Mouse (Mus musculus): ENCODE measurements at regions not wholly inside any gene's neighbourhood (a gene's known extent, or its start where the extent isn't known, plus 50 kb on each side); places are given as distances from the start of the nearest gene placed in this dataset.
"Not testable (repeated sequence)": the region's sequence is repeated elsewhere in the genome, so short reads cannot be mapped to it uniquely, and the experiment has no call there.

GRCm38 (mm10) chrX:17730233-17730632 lies 158.1 kb upstream of the Fundc1 start:
- DNase-seq (ENCODE audit: low spot score) (no peak), ATAC-seq (ENCODE audit: low FRiP score, low TSS enrichment) (no peak)
- H3K4me1 ChIP-seq (replicated peaks; ENCODE audit: control insufficient read depth, insufficient read depth): no peaks in the 10 kb centered on the region
- no peak for TF ChIP-seq EP300 (optimal IDR thresholded peaks at IDR 0.05)
- TF ChIP-seq CTCF (IDR thresholded peaks at IDR 0.05; ENCODE audit: low read depth): no peak
- H3K9me3 ChIP-seq (ENCODE audit: control insufficient read depth, low read length): no peaks in the 10 kb centered on the region
- H3K36me3 ChIP-seq (ENCODE audit: control insufficient read depth, insufficient read depth, low read length): no peaks in the 10 kb centered on the region
- whole genome bisulfite sequencing: 34% methylated on average over 4 of the region's 4 CpGs
- no peak overlapping the region for H3K4me3 ChIP-seq (ENCODE audit: low read depth, low read length)
- H3K9ac ChIP-seq (ENCODE audit: low read length): no peak overlapping the region
- no peak overlapping the region for H3K4me2 ChIP-seq (replicated peaks; ENCODE audit: low read depth)
- H3K27ac ChIP-seq (replicated peaks): no peak overlapping the region
- no peaks in the 10 kb centered on the region for H3K27me3 ChIP-seq (ENCODE audit: control insufficient read depth, insufficient read depth, low read length)

DNA sequence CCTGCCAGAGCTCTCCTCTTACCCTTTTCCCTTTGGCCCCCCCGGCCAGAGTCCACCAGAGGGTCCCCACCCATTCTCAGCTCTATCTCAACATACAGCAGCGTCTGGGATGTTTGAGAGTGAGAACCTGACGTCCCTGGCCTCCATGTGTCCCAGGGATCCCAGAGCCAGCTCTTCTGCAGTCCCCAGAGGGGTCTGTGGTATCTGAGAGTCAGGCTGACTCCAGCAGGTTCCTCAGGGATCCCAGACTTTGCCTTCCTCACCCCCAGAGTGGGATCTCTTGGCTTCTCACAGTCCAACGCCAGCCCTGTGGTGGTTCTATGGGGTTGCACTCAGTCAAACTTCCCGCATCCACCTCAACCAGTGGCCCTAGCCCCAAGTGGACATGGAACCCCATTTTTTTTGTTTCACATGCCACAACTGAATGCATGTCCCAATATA lies 153.7 kb upstream of the Fundc1 start:
- H3K9ac ChIP-seq (ENCODE audit: low read length): no peak overlapping the region
- H3K27ac ChIP-seq (replicated peaks): no peak overlapping the region
- DNase-seq (ENCODE audit: low spot score) (no peak), ATAC-seq (ENCODE audit: low FRiP score, low TSS enrichment) (no peak)
- no peaks in the 10 kb centered on the region for H3K4me1 ChIP-seq (replicated peaks; ENCODE audit: control insufficient read depth, insufficient read depth)
- 67% methylated on average over 5 of the region's 5 CpGs for WGBS
- H3K4me3 ChIP-seq (ENCODE audit: low read depth, low read length): no peak overlapping the region
- TF ChIP-seq CTCF (IDR thresholded peaks at IDR 0.05; ENCODE audit: low read depth) (no peak), EP300 (optimal IDR thresholded peaks at IDR 0.05) (no peak)
- no peaks in the 10 kb centered on the region for H3K27me3 ChIP-seq (ENCODE audit: control insufficient read depth, insufficient read depth, low read length)
- H3K36me3 ChIP-seq (ENCODE audit: control insufficient read depth, insufficient read depth, low read length): no peaks in the 10 kb centered on the region
- no peaks in the 10 kb centered on the region for H3K9me3 ChIP-seq (ENCODE audit: control insufficient read depth, low read length)
- no peak overlapping the region for H3K4me2 ChIP-seq (replicated peaks; ENCODE audit: low read depth)

DNA sequence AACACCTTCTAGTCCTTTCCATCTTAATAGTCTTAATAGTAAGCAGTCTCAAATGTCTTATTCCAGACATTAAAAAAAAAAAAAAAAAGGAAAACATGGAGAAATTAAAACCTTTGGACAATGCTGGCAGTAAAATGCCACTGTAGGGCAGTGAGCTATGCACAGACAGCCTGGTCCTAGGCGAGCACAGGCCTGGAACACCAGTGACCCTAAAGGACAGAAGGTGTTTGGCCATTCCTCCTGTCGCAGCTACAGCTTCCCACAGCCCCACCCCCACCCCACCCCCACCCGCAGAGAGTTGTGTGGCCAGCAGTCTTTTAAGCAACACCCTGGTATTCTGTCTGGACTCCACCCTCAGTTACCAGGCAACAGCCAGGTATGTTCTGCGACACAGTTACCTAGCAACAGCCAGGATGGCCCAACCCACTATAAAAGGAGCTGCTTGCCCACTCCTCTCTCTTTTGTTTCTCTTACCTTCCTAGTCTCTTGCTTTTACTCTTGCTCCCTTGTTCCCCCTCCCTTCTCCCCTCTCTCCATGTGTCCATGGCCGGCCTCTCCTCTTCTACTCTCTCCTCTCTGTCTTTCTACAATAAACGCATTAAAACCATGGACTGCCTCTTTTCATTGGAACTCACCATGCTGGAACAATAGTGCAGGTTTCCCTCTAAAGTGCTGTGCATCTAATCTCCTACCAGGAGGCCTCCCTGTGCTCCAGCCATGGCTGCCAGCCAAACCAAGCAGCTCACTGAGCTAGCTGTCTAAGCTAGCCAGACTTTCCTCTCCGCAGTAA lies 153.1 kb upstream of the Fundc1 start:
- Histone ChIP-seq H3K27ac (replicated peaks) (no peak overlapping the region), H3K9me3 (ENCODE audit: control insufficient read depth, low read length) (no peaks in the 10 kb centered on the region), H3K36me3 (ENCODE audit: control insufficient read depth, insufficient read depth, low read length) (no peaks in the 10 kb centered on the region), H3K9ac (ENCODE audit: low read length) (no peak overlapping the region), H3K4me2 (replicated peaks; ENCODE audit: low read depth) (no peak overlapping the region), H3K27me3 (ENCODE audit: control insufficient read depth, insufficient read depth, low read length) (no peaks in the 10 kb centered on the region), H3K4me3 (ENCODE audit: low read depth, low read length) (no peak overlapping the region), H3K4me1 (replicated peaks; ENCODE audit: control insufficient read depth, insufficient read depth) (no peaks in the 10 kb centered on the region)
- DNase-seq (ENCODE audit: low spot score): peak; percentile 19
- ATAC-seq (ENCODE audit: low FRiP score, low TSS enrichment): no peak
- WGBS: 38% methylated on average over 7 of the region's 7 CpGs
- no peak for TF ChIP-seq CTCF (IDR thresholded peaks at IDR 0.05; ENCODE audit: low read depth)
- no peak for TF ChIP-seq EP300 (optimal IDR thresholded peaks at IDR 0.05)

DNA sequence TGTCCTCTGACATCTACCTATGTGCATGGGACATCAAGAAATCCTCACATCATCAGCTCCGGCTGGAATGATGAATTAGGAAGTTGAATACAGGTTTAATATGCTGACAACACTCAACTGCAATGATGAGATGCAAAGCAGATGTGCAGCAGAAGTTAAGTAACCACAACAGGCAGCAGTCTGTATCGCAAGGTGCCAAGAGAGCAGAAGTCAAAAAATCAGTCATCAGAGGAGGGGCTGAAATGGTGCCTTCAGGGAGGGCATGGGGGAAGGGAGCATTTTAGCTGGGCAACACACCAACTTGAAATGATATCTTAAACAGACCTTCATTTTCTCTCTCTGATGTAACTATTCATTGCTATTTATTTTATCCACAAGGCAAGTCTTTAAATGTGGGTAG lies 152.3 kb upstream of the Fundc1 start:
- TF ChIP-seq EP300 (optimal IDR thresholded peaks at IDR 0.05) (no peak), CTCF (IDR thresholded peaks at IDR 0.05; ENCODE audit: low read depth) (no peak)
- WGBS: 75% methylated on average over 2 of the region's 2 CpGs
- Histone ChIP-seq H3K4me1 (replicated peaks; ENCODE audit: control insufficient read depth, insufficient read depth) (no peaks in the 10 kb centered on the region), H3K4me3 (ENCODE audit: low read depth, low read length) (no peak overlapping the region), H3K9me3 (ENCODE audit: control insufficient read depth, low read length) (no peaks in the 10 kb centered on the region), H3K27ac (replicated peaks) (no peak overlapping the region), H3K27me3 (ENCODE audit: control insufficient read depth, insufficient read depth, low read length) (no peaks in the 10 kb centered on the region), H3K4me2 (replicated peaks; ENCODE audit: low read depth) (no peak overlapping the region), H3K9ac (ENCODE audit: low read length) (no peak overlapping the region), H3K36me3 (ENCODE audit: control insufficient read depth, insufficient read depth, low read length) (no peaks in the 10 kb centered on the region)
- no peak for ATAC-seq (ENCODE audit: low FRiP score, low TSS enrichment)
- DNase-seq (ENCODE audit: low spot score): no peak

DNA sequence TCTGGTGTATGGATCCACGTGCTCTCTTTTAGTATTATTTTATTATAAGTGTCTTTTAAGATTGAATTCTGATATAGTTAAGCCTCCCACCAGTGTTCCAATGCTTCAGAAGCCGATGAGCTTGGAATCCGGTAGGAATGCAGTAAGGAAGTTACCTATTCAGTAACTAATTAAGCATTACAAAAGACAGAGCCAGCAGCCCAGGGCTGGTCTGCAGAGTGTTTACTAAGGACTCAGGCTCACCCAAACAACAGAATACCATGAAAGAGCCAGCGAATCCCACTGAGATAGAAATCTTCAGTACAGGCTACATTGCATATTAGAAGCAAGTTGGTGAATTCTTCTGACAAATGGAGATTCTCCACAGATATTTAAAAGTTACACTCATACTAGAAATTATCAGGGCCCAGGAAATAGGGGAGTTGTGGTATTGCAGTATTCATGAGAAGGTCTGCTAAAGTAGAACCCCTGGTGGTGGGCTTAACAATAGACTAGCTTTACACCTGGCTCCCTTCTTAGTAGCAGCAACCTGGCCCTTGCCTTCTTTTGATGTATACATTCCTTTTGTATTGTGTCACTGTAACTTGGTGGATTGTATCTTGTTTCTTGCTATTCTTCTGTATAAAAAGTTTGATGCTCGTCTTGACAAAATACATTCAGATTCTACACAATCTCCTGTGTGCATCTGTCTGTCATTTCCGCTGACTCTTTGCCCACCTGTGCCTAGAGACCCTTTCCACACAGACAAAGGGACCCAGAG lies 149.9 kb upstream of the Fundc1 start:
- H3K9ac ChIP-seq (ENCODE audit: low read length); H3K9me3 ChIP-seq (ENCODE audit: control insufficient read depth, low read length); H3K4me3 ChIP-seq (ENCODE audit: low read depth, low read length); ATAC-seq (ENCODE audit: low FRiP score, low TSS enrichment); H3K4me2 ChIP-seq (replicated peaks; ENCODE audit: low read depth); DNase-seq (ENCODE audit: low spot score); H3K27ac ChIP-seq (replicated peaks); H3K4me1 ChIP-seq (replicated peaks; ENCODE audit: control insufficient read depth, insufficient read depth); H3K36me3 ChIP-seq (ENCODE audit: control insufficient read depth, insufficient read depth, low read length); H3K27me3 ChIP-seq (ENCODE audit: control insufficient read depth, insufficient read depth, low read length): not testable (repeated sequence)
- 72% methylated on average over 6 of the region's 6 CpGs for WGBS

DNA sequence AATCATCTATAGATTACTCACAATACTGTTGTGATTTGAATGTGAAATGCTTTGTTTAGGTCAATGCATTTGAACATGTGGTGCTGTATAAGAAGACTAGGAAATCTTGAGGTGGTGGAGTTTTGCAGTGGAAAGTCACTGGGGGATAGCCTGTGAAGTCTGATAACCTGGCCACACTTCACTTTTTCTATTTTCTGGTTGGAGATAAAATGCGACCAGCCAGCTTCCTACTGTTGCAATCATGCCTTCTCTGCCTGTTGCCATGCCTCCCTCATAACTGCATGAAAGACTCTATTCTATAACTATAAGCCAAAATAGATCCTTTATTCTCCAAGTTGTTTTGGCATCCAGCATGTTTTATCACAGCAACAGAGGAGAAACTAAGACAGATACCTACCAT lies 142.4 kb upstream of the Fundc1 start:
- Histone ChIP-seq H3K4me2 (replicated peaks; ENCODE audit: low read depth) (no peak overlapping the region), H3K4me3 (ENCODE audit: low read depth, low read length) (no peak overlapping the region), H3K27me3 (ENCODE audit: control insufficient read depth, insufficient read depth, low read length) (no peaks in the 10 kb centered on the region), H3K4me1 (replicated peaks; ENCODE audit: control insufficient read depth, insufficient read depth) (no peaks in the 10 kb centered on the region), H3K9ac (ENCODE audit: low read length) (no peak overlapping the region), H3K27ac (replicated peaks) (no peak overlapping the region), H3K36me3 (ENCODE audit: control insufficient read depth, insufficient read depth, low read length) (no peaks in the 10 kb centered on the region), H3K9me3 (ENCODE audit: control insufficient read depth, low read length) (no peaks in the 10 kb centered on the region)
- DNase-seq (ENCODE audit: low spot score) (no peak), ATAC-seq (ENCODE audit: low FRiP score, low TSS enrichment) (no peak)
- WGBS: 77% methylated on average over 1 of the region's 1 CpGs
- TF ChIP-seq EP300 (optimal IDR thresholded peaks at IDR 0.05) (no peak), CTCF (IDR thresholded peaks at IDR 0.05; ENCODE audit: low read depth) (no peak)
